Mouse (Mus musculus) hindbrain, embryonic 12.5 days (tissue): ENCODE measurements around the gene Exoc6. TPM values are rescaled to one million over a fixed set of nuclear protein-coding genes. Genes with fewer than 3 reads are reported as not detected.

Experiments used
- ATAC-seq: fragments of 200-750 bp; cut with Nextera tagmentation; 2 replicates; pipeline ENCODE4 v1.8.0; 2017; ENCODE audit warnings: moderate TSS enrichment; ENCODE audit not compliant: low FRiP score
- H3K27ac ChIP-seq: fragments of 300-500 bp; sonication (generic); 2 replicates; pipeline ENCODE4 v1.5.1; 2016; ENCODE audit warnings: mild to moderate bottlenecking
- H3K27me3 ChIP-seq: fragments of 300-500 bp; sonication (generic); 2 replicates; pipeline ENCODE4 v1.6.1; 2016; ENCODE audit warnings: mild to moderate bottlenecking
- H3K36me3 ChIP-seq: fragments of 300-500 bp; sonication (generic); 2 replicates; pipeline ENCODE4 v1.6.1; 2016; ENCODE audit warnings: mild to moderate bottlenecking
- H3K4me1 ChIP-seq: fragments of 300-500 bp; sonication (generic); 2 replicates; pipeline ENCODE4 v1.6.1; 2016
- H3K4me2 ChIP-seq: fragments of 300-500 bp; sonication (generic); replicated peaks from 2 replicates; pipeline ENCODE4 v1.6.1; 2016; ENCODE audit warnings: mild to moderate bottlenecking
- H3K4me3 ChIP-seq: fragments of 300-500 bp; sonication (generic); 2 replicates; pipeline ENCODE4 v1.5.1; 2016; ENCODE audit warnings: mild to moderate bottlenecking
- H3K9ac ChIP-seq: fragments of 300-500 bp; sonication (generic); 2 replicates; pipeline ENCODE4 v1.6.1; 2016; ENCODE audit warnings: mild to moderate bottlenecking, moderate library complexity
- H3K9me3 ChIP-seq: fragments of 300-500 bp; sonication (generic); replicated peaks from 2 replicates; pipeline ENCODE4 v1.6.1; 2016; ENCODE audit warnings: mild to moderate bottlenecking
- WGBS: fragments of 180-500 bp; shearing (Covaris S2); methylation state at CpG from one replicate; pipeline ENCODE4 v1.1.7; 2016; 5-methylcytosine and 5-hydroxymethylcytosine counted together
- polyA plus RNA-seq: library from polyadenylated mRNA; unstranded; fragments of >200 nt; fragmentation: Nextera tagmentation; extraction: Ambion mirVana; gene quantifications from 2 replicates; pipeline ENCODE4 v1.2.1, GENCODE M21; 2016

Exoc6 gene
- polyA plus RNA-seq, 1 experiment from 2014 or later, result 9.5 TPM

DNA sequence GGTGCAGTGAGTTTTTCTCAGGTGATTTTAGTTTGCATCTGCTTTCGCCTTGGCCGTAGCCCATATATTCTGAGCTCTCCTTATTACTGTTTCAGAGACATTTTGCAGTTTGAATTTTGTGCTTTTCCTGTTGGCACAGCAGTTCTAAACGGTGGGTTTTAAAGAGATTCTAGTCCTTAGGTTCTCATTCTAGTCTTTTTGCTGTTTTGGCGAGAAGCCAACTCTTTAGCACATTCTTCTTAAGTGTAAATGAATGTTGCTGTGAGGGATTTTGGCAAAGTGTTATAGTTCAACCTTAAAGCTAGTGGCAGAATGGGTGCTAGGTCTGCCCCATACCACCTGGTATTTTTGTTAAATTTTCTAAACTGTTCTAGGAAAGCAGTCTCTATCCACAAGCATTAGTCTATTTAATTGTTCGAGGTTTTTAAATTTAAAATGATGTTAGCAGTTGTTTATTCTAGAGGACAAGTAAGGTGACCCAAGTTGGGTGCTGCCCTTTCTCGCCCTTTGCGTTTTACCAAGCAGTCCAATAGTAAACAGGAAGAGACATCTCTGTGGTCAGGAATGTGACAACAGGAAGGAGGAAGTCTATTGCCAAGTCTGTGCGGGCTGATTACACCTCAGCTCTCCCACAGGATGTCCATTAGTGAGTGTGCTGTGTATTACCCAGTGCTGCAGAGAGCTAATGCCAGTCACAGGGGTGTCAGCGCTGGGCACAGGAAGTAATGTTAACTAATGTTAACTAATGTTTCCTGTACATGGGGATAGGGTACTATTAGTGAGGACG is 11.1 kb downstream of the Exoc6 start:
- Histone ChIP-seq H3K9ac (no peak overlapping the region), H3K27me3 (0 out of 2 replicates have a peak, but pooled peaks cover 2% of the 10 kb centered on the region), H3K36me3 (no peaks in the 10 kb centered on the region), H3K4me1 (peaks cover 6% of the 10 kb centered on the region), H3K27ac (no peak overlapping the region), H3K4me2 (no peak overlapping the region), H3K9me3 (no peaks in the 10 kb centered on the region), H3K4me3 (no peak overlapping the region)
- ATAC-seq, result no peak
- WGBS, result 78% methylated on average over 10 of the region's 10 CpGs

DNA sequence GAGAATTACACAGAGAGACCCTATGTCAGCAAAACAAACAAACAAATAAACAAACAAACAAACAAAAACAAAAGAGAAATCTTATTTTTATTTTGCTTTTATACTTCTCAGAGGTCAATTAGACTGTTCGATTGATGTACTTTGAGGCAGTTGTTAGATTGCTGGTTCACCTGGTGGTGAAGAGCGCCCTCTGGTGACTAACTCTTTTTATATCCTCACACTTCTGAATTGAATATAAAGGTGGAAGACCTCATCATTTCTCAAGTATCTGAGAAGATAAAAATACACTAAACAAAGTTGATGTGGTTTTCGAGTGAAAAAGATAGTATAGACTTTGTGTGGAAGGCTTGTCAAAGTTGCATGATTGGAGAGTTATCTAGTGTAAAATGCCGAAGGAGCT is 13.5 kb downstream of the Exoc6 start:
- Histone ChIP-seq H3K4me3 (no peak overlapping the region), H3K4me2 (no peak overlapping the region), H3K9ac (no peak overlapping the region), H3K27ac (no peak overlapping the region), H3K4me1 (peaks cover 6% of the 10 kb centered on the region), H3K36me3 (no peaks in the 10 kb centered on the region), H3K9me3 (no peaks in the 10 kb centered on the region), H3K27me3 (0 out of 2 replicates have a peak, but pooled peaks cover 10% of the 10 kb centered on the region)
- no peak for ATAC-seq
- 35% methylated on average over 4 of the region's 4 CpGs for WGBS

DNA sequence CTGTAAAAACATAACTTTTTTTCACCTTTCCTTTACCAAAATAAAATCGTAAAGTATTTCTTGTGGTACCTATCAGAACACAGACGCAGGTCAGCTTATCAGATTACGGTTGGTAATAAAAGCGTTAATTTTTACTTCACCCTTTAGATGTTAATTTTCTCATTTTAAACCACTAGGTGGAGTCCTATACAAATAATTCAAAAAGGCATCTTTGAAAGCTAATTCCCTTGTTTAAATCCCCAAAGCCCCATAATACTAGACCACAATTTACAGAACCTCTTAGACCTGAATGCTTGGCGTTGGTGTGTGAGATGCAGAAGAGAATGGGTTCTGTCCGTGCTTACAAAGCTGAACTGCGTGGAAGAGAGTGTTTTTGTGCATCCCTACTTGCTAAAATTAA is 15.6 kb downstream of the Exoc6 start:
- H3K27me3 ChIP-seq, result 0 out of 2 replicates have a peak, but pooled peaks cover 7% of the 10 kb centered on the region
- H3K36me3 ChIP-seq, result no peaks in the 10 kb centered on the region
- H3K9me3 ChIP-seq, result no peaks in the 10 kb centered on the region
- no peak overlapping the region for H3K4me2 ChIP-seq
- no peak for ATAC-seq
- H3K4me3 ChIP-seq, result no peak overlapping the region
- H3K4me1 ChIP-seq, result no peaks in the 10 kb centered on the region
- H3K27ac ChIP-seq, result no peak overlapping the region
- 62% methylated on average over 7 of the region's 7 CpGs for WGBS
- no peak overlapping the region for H3K9ac ChIP-seq

DNA sequence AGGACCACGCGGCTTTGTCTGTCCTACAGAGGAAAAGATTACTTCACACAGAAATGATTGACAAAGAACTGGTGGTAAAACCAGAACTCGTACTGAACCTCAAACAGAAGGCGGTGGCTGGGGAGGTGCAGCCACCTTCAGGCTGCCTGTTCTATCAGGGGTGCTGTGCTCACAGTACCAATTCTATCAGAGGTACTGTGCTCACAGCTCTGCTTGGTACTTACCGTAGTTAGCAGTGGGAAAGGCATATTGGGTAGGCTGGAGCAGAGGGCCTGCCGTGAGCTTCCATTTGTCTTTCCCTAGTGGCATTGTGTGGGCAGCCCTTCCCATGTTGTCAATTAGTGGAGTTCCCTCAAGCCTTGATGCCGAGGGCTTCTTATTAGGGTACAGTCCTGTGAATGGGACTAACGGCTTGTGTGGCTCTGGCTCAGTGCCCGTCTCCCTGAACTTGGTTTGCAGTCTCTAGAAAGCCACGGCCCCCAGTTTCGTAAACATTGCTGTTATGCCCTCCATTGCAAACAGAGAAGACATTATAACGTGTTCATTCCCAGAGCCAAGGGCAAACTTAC is 19.1 kb downstream of the Exoc6 start:
- H3K27me3 ChIP-seq, result 0 out of 2 replicates have a peak, but pooled peaks cover 7% of the 10 kb centered on the region
- no peak overlapping the region for H3K27ac ChIP-seq
- no peaks in the 10 kb centered on the region for H3K36me3 ChIP-seq
- H3K4me3 ChIP-seq, result no peak overlapping the region
- WGBS, result 80% methylated on average over 12 of the region's 12 CpGs
- no peaks in the 10 kb centered on the region for H3K4me1 ChIP-seq
- H3K9ac ChIP-seq, result no peak overlapping the region
- ATAC-seq, result no peak
- H3K9me3 ChIP-seq, result no peaks in the 10 kb centered on the region
- H3K4me2 ChIP-seq, result no peak overlapping the region

DNA sequence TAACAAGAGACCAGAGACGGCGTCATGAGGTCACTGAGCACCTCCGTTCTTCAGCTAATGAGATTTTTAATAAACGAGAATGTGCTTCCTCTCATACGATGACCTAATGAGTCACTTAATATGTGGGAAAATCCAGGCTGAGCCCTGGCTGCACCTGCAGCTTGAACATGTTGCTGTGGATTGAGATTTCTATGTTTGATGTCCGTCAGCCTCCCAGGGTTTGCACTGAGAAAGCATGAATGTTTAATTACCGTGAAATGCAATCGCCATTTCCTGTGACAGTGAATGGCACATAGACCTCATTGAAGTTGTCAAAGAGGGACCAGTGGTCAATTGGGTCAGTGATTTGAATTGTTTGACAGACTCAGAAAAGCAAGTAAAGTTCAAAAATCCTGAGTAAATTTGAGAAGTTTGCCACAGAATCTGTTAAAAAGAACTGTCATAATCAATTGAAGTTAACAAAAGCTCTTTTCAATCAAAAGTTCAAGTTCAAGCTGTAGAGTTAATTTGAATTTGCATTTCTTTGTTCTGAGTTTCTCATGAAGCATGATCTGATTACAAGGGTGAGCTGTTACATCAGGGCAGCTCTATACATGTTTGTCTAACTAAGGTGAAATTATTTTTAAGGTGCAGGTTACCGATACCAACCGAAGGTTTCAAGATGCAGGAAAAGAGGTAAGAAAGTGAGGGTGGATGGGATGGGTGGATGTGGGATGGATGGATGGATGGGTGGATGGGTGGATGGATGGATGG is 20.9 kb downstream of the Exoc6 start:
- Histone ChIP-seq H3K4me3 (no peak overlapping the region), H3K9ac (no peak overlapping the region), H3K9me3 (no peaks in the 10 kb centered on the region), H3K4me2 (no peak overlapping the region), H3K36me3 (no peaks in the 10 kb centered on the region), H3K4me1 (no peaks in the 10 kb centered on the region), H3K27me3 (0 out of 2 replicates have a peak, but pooled peaks cover 7% of the 10 kb centered on the region), H3K27ac (no peak overlapping the region)
- WGBS, result 64% methylated on average over 10 of the region's 10 CpGs
- no peak for ATAC-seq

DNA sequence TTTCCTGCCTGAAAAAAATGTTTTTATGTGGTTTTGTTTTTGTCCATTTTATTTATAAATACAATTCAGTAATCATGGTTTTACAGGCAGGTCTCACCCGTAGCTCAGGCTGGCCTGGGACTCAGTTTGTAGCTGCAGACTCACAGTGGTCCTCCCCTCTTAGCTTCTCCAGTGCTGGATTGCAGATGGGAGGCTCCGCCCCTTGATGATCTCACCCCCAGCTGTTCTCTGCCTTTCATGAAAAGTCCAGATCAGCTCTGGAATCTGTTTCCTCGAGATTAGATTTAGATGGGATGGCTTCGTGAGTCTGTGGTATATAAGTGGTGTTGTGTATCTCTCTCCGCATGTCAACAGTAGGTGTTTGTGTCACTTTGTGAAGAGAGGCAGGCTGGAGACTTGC is 24.6 kb downstream of the Exoc6 start:
- Histone ChIP-seq H3K36me3 (no peaks in the 10 kb centered on the region), H3K27me3 (no peaks in the 10 kb centered on the region), H3K4me2 (no peak overlapping the region), H3K27ac (no peak overlapping the region), H3K9ac (no peak overlapping the region), H3K9me3 (no peaks in the 10 kb centered on the region), H3K4me3 (no peak overlapping the region), H3K4me1 (peaks cover 5% of the 10 kb centered on the region; the same call in 1 of the 2 replicates)
- 68% methylated on average over 5 of the region's 5 CpGs for WGBS
- ATAC-seq, result no peak

DNA sequence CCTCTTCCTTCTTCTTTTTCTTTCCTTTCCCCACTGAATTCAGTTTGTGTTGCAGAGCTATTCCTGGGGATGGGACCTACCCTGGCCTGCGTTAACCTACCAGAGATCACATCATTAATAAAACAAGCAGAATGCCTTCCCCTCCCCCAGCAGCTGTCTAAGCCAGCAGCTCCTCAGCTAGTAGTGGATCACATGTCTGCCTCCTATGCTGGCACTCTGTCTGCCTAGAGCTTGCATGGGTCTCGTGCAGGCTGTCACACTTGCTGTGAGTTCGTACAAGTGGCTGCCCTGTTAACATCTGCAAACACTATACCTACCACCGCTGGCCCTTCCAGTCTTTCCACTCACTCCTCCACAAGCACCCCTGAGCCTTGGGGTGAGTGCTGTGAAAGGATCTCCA is 29.4 kb downstream of the Exoc6 start:
- WGBS, result 49% methylated on average over 4 of the region's 4 CpGs
- Histone ChIP-seq H3K9ac (no peak overlapping the region), H3K4me1 (peaks cover 6% of the 10 kb centered on the region; the same call in 1 of the 2 replicates), H3K9me3 (no peaks in the 10 kb centered on the region), H3K36me3 (no peaks in the 10 kb centered on the region), H3K27me3 (no peaks in the 10 kb centered on the region), H3K27ac (no peak overlapping the region), H3K4me3 (no peak overlapping the region), H3K4me2 (no peak overlapping the region)
- ATAC-seq, result peak; percentile 46; the same call in 1 of the 2 replicates

DNA sequence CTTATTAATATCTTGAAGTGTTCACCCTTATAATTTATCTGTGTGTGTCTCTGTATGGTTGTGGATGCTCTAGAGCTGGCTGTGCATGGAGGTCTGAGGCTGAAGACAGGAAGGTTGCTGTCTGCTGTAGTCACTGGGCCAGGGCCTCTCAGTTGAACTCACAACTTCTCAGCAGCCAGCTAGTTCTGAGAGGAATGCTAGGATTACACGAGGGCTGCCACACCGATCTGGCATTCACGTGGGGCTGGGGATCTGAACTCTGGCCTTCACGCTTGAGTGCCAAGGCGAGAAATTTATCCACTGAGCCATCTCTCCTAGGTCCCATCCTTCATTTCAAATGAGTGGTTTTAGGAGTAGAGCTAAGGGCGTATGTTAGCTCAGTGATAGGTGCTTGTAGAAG is 30.2 kb downstream of the Exoc6 start:
- Histone ChIP-seq H3K9ac (no peak overlapping the region), H3K27ac (no peak overlapping the region), H3K36me3 (no peaks in the 10 kb centered on the region), H3K27me3 (no peaks in the 10 kb centered on the region), H3K4me2 (no peak overlapping the region), H3K4me3 (no peak overlapping the region), H3K9me3 (no peaks in the 10 kb centered on the region), H3K4me1 (peaks cover 6% of the 10 kb centered on the region; the same call in 1 of the 2 replicates)
- no peak for ATAC-seq
- WGBS, result 75% methylated on average over 6 of the region's 6 CpGs

DNA sequence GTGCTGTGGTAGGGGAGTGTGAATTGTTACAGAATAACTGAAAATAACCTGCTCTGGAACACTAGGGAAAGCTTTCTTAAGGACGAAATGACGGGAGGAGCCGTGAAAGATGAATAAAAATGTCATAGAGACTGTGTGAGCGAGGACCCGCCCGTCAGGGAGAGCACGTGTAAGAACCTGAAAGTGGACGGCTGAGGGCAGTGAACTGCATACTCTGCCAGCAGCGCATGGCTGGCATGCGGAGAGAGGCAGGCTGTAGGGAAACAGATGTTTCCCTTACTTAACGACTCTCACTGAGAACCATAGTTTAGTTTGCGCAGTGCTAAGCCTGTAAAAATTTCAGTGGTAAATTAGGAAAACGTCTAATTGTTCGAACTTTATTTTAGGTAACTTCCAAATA is 35.0 kb downstream of the Exoc6 start:
- Histone ChIP-seq H3K4me2 (no peak overlapping the region), H3K4me1 (no peaks in the 10 kb centered on the region), H3K36me3 (no peaks in the 10 kb centered on the region), H3K9ac (no peak overlapping the region), H3K27ac (no peak overlapping the region), H3K4me3 (no peak overlapping the region), H3K9me3 (no peaks in the 10 kb centered on the region), H3K27me3 (no peaks in the 10 kb centered on the region)
- ATAC-seq, result no peak
- 69% methylated on average over 14 of the region's 14 CpGs for WGBS

DNA sequence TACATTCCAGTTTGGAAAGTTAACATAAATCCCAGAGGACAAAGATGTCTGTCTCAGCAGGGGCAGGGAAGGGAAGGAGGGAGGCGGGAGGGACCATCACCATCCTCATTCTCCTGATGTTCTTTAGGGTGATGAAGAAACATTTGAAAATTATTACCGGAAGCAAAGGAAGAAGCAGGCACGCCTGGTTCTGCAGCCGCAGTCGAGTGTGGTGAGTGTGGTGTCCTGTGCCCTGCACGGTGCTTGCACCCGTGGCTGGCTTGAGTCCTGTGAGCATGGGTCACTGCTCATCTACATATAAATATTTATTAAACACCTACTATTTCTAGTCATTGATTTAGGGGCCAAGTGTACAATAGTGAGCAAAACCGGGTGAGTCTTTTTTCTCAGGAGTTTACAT is 35.5 kb downstream of the Exoc6 start:
- WGBS, result 70% methylated on average over 8 of the region's 8 CpGs
- ATAC-seq, result no peak
- no peaks in the 10 kb centered on the region for H3K4me1 ChIP-seq
- no peaks in the 10 kb centered on the region for H3K36me3 ChIP-seq
- H3K27me3 ChIP-seq, result no peaks in the 10 kb centered on the region
- no peak overlapping the region for H3K9ac ChIP-seq
- no peak overlapping the region for H3K27ac ChIP-seq
- H3K4me3 ChIP-seq, result no peak overlapping the region
- H3K4me2 ChIP-seq, result no peak overlapping the region
- no peaks in the 10 kb centered on the region for H3K9me3 ChIP-seq

DNA sequence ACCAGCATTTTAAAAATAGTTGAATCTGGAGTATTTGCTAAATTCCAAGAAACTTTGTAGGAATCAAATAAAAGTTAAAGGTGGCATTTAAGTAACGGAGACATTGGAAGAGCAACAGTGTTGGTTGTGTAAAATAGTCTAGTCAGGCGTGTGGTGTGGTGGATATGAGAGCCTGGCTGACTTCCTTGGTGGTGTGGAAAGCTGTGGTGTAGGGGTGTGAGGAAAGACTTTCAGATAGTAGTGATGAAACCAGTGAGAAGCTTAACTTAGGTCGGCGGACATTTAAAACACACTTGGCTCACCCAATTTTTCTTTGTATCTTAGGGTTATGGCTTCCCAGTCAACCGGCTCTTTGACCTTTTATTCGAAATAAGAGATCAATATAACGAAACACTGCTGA is 40.3 kb downstream of the Exoc6 start:
- Histone ChIP-seq H3K27ac (no peak overlapping the region), H3K36me3 (0 out of 2 replicates have a peak, but pooled peaks cover 2% of the 10 kb centered on the region), H3K9me3 (no peaks in the 10 kb centered on the region), H3K9ac (no peak overlapping the region), H3K4me2 (no peak overlapping the region), H3K4me3 (no peak overlapping the region), H3K4me1 (no peaks in the 10 kb centered on the region), H3K27me3 (no peaks in the 10 kb centered on the region)
- ATAC-seq, result no peak
- WGBS, result 96% methylated on average over 7 of the region's 7 CpGs
